Mouse (Mus musculus): ENCODE data around the gene Gm3468. TPM values are rescaled to one million over a fixed set of nuclear protein-coding genes. Genes with fewer than 3 reads are reported as not detected.
"Not testable (repeated sequence)": the region's sequence is repeated elsewhere in the genome, so short reads cannot be mapped to it uniquely, and the experiment has no call there.

The Gm3468 gene
- 2.5 and 2.9 TPM in 2 replicates for polyA plus RNA-seq (2016; fragmentation: Nextera tagmentation; extraction: Ambion mirVana)

GRCm38 (mm10) chr14:6108272-6108925 lies at the start of gene Gm3468:
Gene Gm3468 (minus strand): TSS chr14:6108665.
- not testable (repeated sequence) for H3K4me1 ChIP-seq; H3K27me3 ChIP-seq (ENCODE audit: poor library complexity, severe bottlenecking); H3K9me3 ChIP-seq; H3K36me3 ChIP-seq (replicated peaks)
- peak within 1 kb of the TSS; percentile 49 for H3K4me3 ChIP-seq
- H3K27ac ChIP-seq: peak within 1 kb of the TSS; percentile 79
- under 1% methylated on average over 40 of the region's 51 CpGs for WGBS
- peak; percentile 77 for DNase-seq (ENCODE audit: extremely low spot score, low spot score)

DNA sequence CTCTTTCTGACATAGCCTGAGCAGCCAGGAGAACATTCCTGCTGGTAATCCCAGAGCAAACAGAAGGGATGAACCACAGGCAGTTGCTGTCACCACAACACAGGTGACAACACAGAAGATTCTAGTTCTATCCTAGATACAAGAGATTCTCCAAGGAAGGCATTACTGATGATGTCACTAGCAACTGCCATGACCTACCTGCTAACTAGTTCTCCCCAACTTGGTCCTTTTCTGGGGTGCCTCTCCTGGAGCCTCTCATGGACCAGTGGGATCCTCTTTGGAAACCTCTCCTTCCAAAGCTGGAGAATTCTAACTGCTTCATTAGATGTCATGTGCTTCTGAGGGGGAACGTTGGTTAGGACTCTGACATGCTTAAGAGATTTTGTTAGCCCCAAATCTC lies 17.2 kb upstream of the Gm3468 start, which contains the start of gene Gm3476:
TSS of gene Gm3476 (minus strand) at position 101 of the 400 bp plus-strand sequence.
- not testable (repeated sequence) for H3K36me3 ChIP-seq (replicated peaks); H3K4me3 ChIP-seq; H3K4me1 ChIP-seq; H3K9me3 ChIP-seq; H3K27me3 ChIP-seq (ENCODE audit: poor library complexity, severe bottlenecking); H3K27ac ChIP-seq; DNase-seq (ENCODE audit: extremely low spot score, low spot score)
- WGBS: no CpG with 5 or more reads among the region's 1 CpGs

DNA sequence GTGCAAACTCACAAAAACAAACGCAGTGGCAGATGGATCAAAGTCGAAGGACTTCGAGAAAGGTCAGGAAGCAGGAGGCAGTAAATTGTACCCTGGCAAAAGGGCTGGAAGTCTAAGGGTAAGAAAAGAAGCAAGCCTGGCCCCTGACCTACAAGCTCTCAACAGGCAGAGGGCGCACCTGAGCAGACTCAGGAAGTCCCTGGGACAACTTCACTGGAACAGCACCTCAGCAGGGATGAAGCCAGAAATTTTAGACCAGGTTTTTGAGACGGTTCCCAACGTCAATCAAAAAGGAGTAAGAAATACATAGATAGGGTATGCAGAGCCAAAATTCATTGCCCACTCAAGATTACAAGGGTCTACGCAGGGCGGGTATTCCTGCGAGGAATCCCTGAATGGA lies 965 bp downstream of the Gm3468 start:
- peak overlapping the region; percentile 49 for H3K4me3 ChIP-seq
- WGBS: 9% methylated on average over 9 of the region's 9 CpGs
- not testable (repeated sequence) for H3K9me3 ChIP-seq; H3K27ac ChIP-seq; DNase-seq (ENCODE audit: extremely low spot score, low spot score); H3K36me3 ChIP-seq (replicated peaks); H3K27me3 ChIP-seq (ENCODE audit: poor library complexity, severe bottlenecking); H3K4me1 ChIP-seq

DNA sequence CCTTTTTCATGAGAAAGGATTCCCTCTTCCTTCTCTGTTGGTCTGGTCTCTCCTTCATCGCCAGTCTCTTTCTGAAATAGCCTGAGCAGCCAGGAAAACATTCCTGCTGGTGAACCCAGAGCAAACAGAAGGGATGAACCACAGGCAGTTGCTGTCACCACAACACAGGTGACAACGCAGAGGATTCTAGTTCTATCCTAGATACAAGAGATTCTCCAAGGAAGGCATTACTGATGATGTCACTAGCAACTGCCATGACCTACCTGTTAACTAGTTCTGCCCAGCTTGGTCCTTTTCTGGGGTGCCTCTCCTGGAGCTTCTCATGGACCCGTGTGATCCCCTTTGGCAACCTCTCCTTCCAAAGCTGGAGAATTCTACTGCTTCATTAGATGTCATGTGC lies 14.6 kb downstream of the Gm3468 start, which contains the start of gene Gm8206:
TSS of gene Gm8206 (minus strand) at position 101 of the 400 bp plus-strand sequence.
- 91% methylated on average over 2 of the region's 3 CpGs for WGBS
- H3K27me3 ChIP-seq (ENCODE audit: poor library complexity, severe bottlenecking); DNase-seq (ENCODE audit: extremely low spot score, low spot score); H3K36me3 ChIP-seq (replicated peaks); H3K4me1 ChIP-seq; H3K9me3 ChIP-seq; H3K27ac ChIP-seq; H3K4me3 ChIP-seq: not testable (repeated sequence)

DNA sequence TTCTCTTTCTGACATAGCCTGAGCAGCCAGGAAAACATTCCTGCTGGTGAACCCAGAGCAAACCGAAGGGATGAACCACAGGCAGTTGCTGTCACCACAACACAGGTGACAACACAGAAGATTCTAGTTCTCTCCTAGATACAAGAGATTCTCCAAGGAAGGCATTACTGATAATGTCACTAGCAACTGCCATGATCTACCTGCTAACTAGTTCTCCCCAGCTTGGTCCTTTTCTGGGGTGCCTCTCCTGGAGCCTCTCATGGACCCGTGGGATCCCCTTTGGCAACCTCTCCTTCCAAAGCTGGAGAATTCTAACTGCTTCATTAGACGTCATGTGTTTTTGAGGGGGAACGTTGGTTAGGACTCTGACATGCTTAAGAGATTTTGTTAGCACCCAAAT lies 50.3 kb downstream of the Gm3468 start, which contains the start of gene Gm6337:
TSS of gene Gm6337 (minus strand) at position 101 of the 400 bp plus-strand sequence.
- H3K9me3 ChIP-seq; H3K4me3 ChIP-seq; H3K27me3 ChIP-seq (ENCODE audit: poor library complexity, severe bottlenecking); DNase-seq (ENCODE audit: extremely low spot score, low spot score); H3K4me1 ChIP-seq; H3K27ac ChIP-seq; H3K36me3 ChIP-seq (replicated peaks): not testable (repeated sequence)
- 87% methylated on average over 4 of the region's 4 CpGs for WGBS

Other genes starting within 250 kb of the Gm3468 start
- 0.09 and 0.12 TPM in 2 replicates for gene Gm8237, start 228.3 kb downstream of the Gm3468 start, polyA plus RNA-seq (2016; fragmentation: Nextera tagmentation; extraction: Ambion mirVana)
- gene Gm3248, start 146.9 kb downstream of the Gm3468 start, polyA plus RNA-seq (2016; fragmentation: Nextera tagmentation; extraction: Ambion mirVana): 0.26 and 0.59 TPM in 2 replicates
- not detected in 2 replicates for gene Gm3453, start 129.5 kb downstream of the Gm3468 start, polyA plus RNA-seq (2016; fragmentation: Nextera tagmentation; extraction: Ambion mirVana)
- gene Gm6337, start 50.4 kb downstream of the Gm3468 start, polyA plus RNA-seq (2016; fragmentation: Nextera tagmentation; extraction: Ambion mirVana): not detected in 2 replicates
- 1.2 and 1.5 TPM in 2 replicates for gene Gm8206, start 14.7 kb downstream of the Gm3468 start, polyA plus RNA-seq (2016; fragmentation: Nextera tagmentation; extraction: Ambion mirVana)
- not detected in 2 replicates for gene Gm3476, start 17.1 kb upstream of the Gm3468 start, polyA plus RNA-seq (2016; fragmentation: Nextera tagmentation; extraction: Ambion mirVana)
- not detected in 2 replicates for gene Gm21560, start 110.6 kb upstream of the Gm3468 start, polyA plus RNA-seq (2016; fragmentation: Nextera tagmentation; extraction: Ambion mirVana)
- gene Gm3411, start 178.6 kb upstream of the Gm3468 start, polyA plus RNA-seq (2016; fragmentation: Nextera tagmentation; extraction: Ambion mirVana): 1.9 and 2.7 TPM in 2 replicates
- gene Gm21103, start 196.2 kb upstream of the Gm3468 start, polyA plus RNA-seq (2016; fragmentation: Nextera tagmentation; extraction: Ambion mirVana): not detected in 2 replicates
- not detected in 2 replicates for gene Gm3618, start 235.0 kb upstream of the Gm3468 start, polyA plus RNA-seq (2016; fragmentation: Nextera tagmentation; extraction: Ambion mirVana)